Mouse (Mus musculus) MEL (cell line): ENCODE results near the gene Rpl13a. TPM values are rescaled to one million over a fixed set of nuclear protein-coding genes. Genes with fewer than 3 reads are reported as not detected.
"Not testable (repeated sequence)": the region's sequence is repeated elsewhere in the genome, so short reads cannot be mapped to it uniquely, and the experiment has no call there.

Experiments
- DNase-seq: peaks from one replicate; pipeline ENCODE4 v3.0.0; 2011; ENCODE audit warnings: low read depth, low spot score
- H3K27ac ChIP-seq: 2 replicates; pipeline ENCODE4 v1.5.1; 2012; ENCODE audit warnings: low read depth, mild to moderate bottlenecking, control low read depth, low read length, moderate library complexity; ENCODE audit not compliant: control insufficient read depth
- H3K27me3 ChIP-seq, 2 experiments: fragments of 150-350 bp in 1 of 2; sonication (generic) in 1 of 2; 2 replicates each; pipeline ENCODE4 v1.6.1; 2012; ENCODE audit warnings: low read length in 2 of 2, mild to moderate bottlenecking in 2 of 2, improper control_type of control experiment in 1 of 2, moderate library complexity in 1 of 2; ENCODE audit not compliant: insufficient read depth in 2 of 2, control insufficient read depth in 1 of 2
- H3K36me3 ChIP-seq, 2 experiments: 2 replicates each; pipeline ENCODE4 v1.6.1; 2012 to 2014; ENCODE audit warnings: low read length in 2 of 2, improper control_type of control experiment in 1 of 2, inconsistent platforms in 1 of 2, mild to moderate bottlenecking in 1 of 2; ENCODE audit not compliant: insufficient read depth in 2 of 2, control insufficient read depth in 1 of 2
- H3K4me1 ChIP-seq, 2 experiments: fragments of 150-350 bp in 1 of 2; sonication (generic) in 1 of 2; 2 replicates each; pipeline ENCODE4 v1.6.1; 2012; ENCODE audit warnings: low read length in 2 of 2, improper control_type of control experiment in 1 of 2, mild to moderate bottlenecking in 1 of 2; ENCODE audit not compliant: insufficient read depth in 2 of 2, control insufficient read depth in 1 of 2
- H3K4me3 ChIP-seq, 2 experiments: fragments of 150-350 bp in 1 of 2; sonication (generic) in 1 of 2; 2 replicates each; pipeline ENCODE4 v1.5.1; 2012; ENCODE audit warnings: low read depth in 2 of 2, low read length in 2 of 2, mild to moderate bottlenecking in 2 of 2, moderate library complexity in 2 of 2, control low read depth in 1 of 2, improper control_type of control experiment in 1 of 2; ENCODE audit not compliant: control insufficient read depth in 1 of 2, insufficient read depth in 1 of 2
- H3K79me2 ChIP-seq: 2 replicates; pipeline ENCODE4 v1.6.1; 2012; ENCODE audit warnings: mild to moderate bottlenecking, low read length, moderate library complexity; ENCODE audit not compliant: control insufficient read depth, poor library complexity, insufficient read depth
- H3K9ac ChIP-seq: 2 replicates; pipeline ENCODE4 v1.6.1; 2012; ENCODE audit warnings: low read depth, mild to moderate bottlenecking, control low read depth, low read length, moderate library complexity; ENCODE audit not compliant: control insufficient read depth, poor library complexity, severe bottlenecking
- H3K9me3 ChIP-seq: fragments of 150-350 bp; sonication (generic); replicated peaks from 2 replicates; pipeline ENCODE4 v1.6.1; 2012; ENCODE audit warnings: mild to moderate bottlenecking, low read length, improper control_type of control experiment, moderate library complexity; ENCODE audit not compliant: insufficient read depth
- CTCF ChIP-seq, 3 experiments: IDR thresholded peaks in 2 of 3; conservative IDR thresholded peaks in 1 of 3; 2 replicates each; pipeline ENCODE4 v1.5.1; 2011 to 2012; ENCODE audit warnings: low read length in 3 of 3, low read depth in 2 of 3, mild to moderate bottlenecking in 2 of 3, improper control_type of control experiment in 1 of 3, inconsistent platforms in 1 of 3, mixed read lengths in 1 of 3, moderate library complexity in 1 of 3; ENCODE audit not compliant: control insufficient read depth in 1 of 3, insufficient read depth in 1 of 3, poor library complexity in 1 of 3, severe bottlenecking in 1 of 3
- JUND ChIP-seq: IDR thresholded peaks from 2 replicates; pipeline ENCODE4 v1.6.1; 2011; ENCODE audit warnings: low read depth, mild to moderate bottlenecking, improper control_type of control experiment, low read length
- MAX ChIP-seq: IDR thresholded peaks from 2 replicates; pipeline ENCODE4 v1.6.1; 2011; ENCODE audit warnings: low read length, improper control_type of control experiment
- MYC ChIP-seq: IDR thresholded peaks from 2 replicates; pipeline ENCODE4 v1.6.1; 2011; ENCODE audit warnings: low read depth, mild to moderate bottlenecking, low read length, improper control_type of control experiment, moderate library complexity
- NRF1 ChIP-seq: IDR thresholded peaks from 2 replicates; pipeline ENCODE4 v1.6.1; 2014; ENCODE audit warnings: low read depth, mild to moderate bottlenecking, inconsistent platforms, low read length, improper control_type of control experiment, moderate library complexity; ENCODE audit not compliant: poor library complexity, insufficient read depth, severe bottlenecking
- POLR2A ChIP-seq, 2 experiments: IDR thresholded peaks; 2 replicates each; pipeline ENCODE4 v1.6.1; 2011 to 2012; ENCODE audit warnings: low read length in 2 of 2, mild to moderate bottlenecking in 2 of 2, control low read depth in 1 of 2, improper control_type of control experiment in 1 of 2, low read depth in 1 of 2, moderate library complexity in 1 of 2; ENCODE audit not compliant: control insufficient read depth in 1 of 2, insufficient read depth in 1 of 2, poor library complexity in 1 of 2
- RCOR1 ChIP-seq: IDR thresholded peaks from 2 replicates; pipeline ENCODE4 v1.6.1; 2012; ENCODE audit warnings: low read depth, mild to moderate bottlenecking, inconsistent platforms, low read length, improper control_type of control experiment
- ZC3H11A ChIP-seq: IDR thresholded peaks from 2 replicates; pipeline ENCODE4 v1.6.1; 2012; ENCODE audit warnings: low read depth, mild to moderate bottlenecking, inconsistent platforms, low read length, improper control_type of control experiment
- ZNF384 ChIP-seq: IDR thresholded peaks from 2 replicates; pipeline ENCODE4 v1.6.1; 2012; ENCODE audit warnings: low read depth, mild to moderate bottlenecking, inconsistent platforms, low read length, improper control_type of control experiment
- polyA plus RNA-seq, 2 experiments: library from polyadenylated mRNA; stranded (reverse) in 1 of 2; unstranded in 1 of 2; fragments of >175 nt in 1 of 2; fragments of >200 nt in 1 of 2; gene quantifications; 2 replicates each; pipeline versions ENCODE4 v1.2.1 to v1.2.4; 2012; ENCODE audit warnings: low replicate concordance in 2 of 2, low read depth in 1 of 2; ENCODE audit not compliant: insufficient read length in 2 of 2, insufficient read depth in 1 of 2, missing spikeins in 1 of 2
- total RNA-seq: library from RNA; depleted of rRNA; stranded (reverse); fragments of 300-350 nt; gene quantifications from 2 replicates; pipeline ENCODE4 v1.2.3, GENCODE M21; 2012

The Rpl13a gene
- total and polyA plus RNA-seq, 3 experiments, result 2,091 to 3,727 (median 3,160) TPM

DNA sequence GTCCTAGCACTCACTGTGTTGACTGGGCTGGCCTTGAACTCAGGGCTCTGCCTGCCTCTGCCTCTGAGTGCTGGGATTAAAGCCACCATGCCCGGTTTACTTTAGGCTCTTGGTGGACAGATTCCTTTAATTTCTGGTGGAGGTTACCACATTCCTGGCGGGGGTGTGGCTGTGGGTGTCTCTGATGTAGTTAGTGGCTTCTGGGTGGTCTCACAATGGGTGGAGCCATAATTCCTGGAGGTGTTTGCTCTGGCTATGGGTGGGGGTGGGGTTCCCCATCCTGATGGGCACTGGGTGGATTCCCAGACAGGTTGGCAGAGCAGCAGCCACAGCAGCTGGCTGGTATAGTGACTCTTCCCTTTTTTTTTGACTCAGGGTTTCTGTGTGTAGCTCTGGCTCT is 16.6 kb downstream of the Rpl13a start:
- H3K4me3 ChIP-seq, result no peak overlapping the region

DNA sequence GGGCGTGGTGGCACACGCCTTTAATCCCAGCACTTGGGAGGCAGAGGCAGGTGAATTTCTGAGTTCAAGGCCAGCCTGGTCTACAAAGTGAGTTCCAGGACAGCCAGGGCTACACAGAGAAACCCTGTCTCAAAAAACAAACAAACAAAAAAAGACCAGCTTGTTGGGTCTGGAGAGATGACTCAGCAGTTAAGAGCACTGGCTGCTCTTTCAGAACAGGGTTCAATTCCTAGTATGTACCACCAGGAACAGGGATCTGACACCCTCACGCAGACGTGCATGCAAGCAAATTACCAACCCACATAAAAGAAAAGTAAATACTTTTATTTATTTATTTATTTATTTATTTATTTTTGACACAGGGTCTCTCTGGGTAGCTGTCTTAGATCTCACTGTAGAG is 18.5 kb downstream of the Rpl13a start:
- not testable (repeated sequence) for H3K4me3 ChIP-seq, H3K27me3 ChIP-seq, H3K79me2 ChIP-seq, H3K27ac ChIP-seq, H3K9me3 ChIP-seq, H3K36me3 ChIP-seq, DNase-seq, H3K9ac ChIP-seq
- H3K4me1 ChIP-seq, result peaks cover 5 to 26% of the 10 kb centered on the region in 2 experiments

More for the DNA sequence above, 16.6 kb downstream of the Rpl13a start:
- no peaks in the 10 kb centered on the region for H3K79me2 ChIP-seq
- no peak for TF ChIP-seq JUND
- no peak for TF ChIP-seq CTCF (IDR thresholded peaks at IDR 0.05 in 2 of 3, conservative IDR thresholded peaks at IDR 0.05 in 1 of 3; ENCODE audit: control insufficient read depth in 1 of 3, insufficient read depth in 1 of 3, low read depth in 2 of 3, low read length in 3 of 3, poor library complexity in 1 of 3, severe bottlenecking in 1 of 3)
- TF ChIP-seq NRF1, result no peak
- no peak for TF ChIP-seq ZC3H11A
- no peak for TF ChIP-seq MYC
- TF ChIP-seq MAX, result no peak
- H3K27ac ChIP-seq, result no peak overlapping the region
- peaks cover 5 to 26% of the 10 kb centered on the region in 2 experiments for H3K4me1 ChIP-seq
- H3K36me3 ChIP-seq, result peaks cover 0 to 5% of the 10 kb centered on the region in 2 experiments; a peak in 2 of 4 replicates
- H3K9ac ChIP-seq, result no peak overlapping the region
- H3K27me3 ChIP-seq, result no peaks in the 10 kb centered on the region
- H3K9me3 ChIP-seq, result no peaks in the 10 kb centered on the region
- no peak for DNase-seq

DNA sequence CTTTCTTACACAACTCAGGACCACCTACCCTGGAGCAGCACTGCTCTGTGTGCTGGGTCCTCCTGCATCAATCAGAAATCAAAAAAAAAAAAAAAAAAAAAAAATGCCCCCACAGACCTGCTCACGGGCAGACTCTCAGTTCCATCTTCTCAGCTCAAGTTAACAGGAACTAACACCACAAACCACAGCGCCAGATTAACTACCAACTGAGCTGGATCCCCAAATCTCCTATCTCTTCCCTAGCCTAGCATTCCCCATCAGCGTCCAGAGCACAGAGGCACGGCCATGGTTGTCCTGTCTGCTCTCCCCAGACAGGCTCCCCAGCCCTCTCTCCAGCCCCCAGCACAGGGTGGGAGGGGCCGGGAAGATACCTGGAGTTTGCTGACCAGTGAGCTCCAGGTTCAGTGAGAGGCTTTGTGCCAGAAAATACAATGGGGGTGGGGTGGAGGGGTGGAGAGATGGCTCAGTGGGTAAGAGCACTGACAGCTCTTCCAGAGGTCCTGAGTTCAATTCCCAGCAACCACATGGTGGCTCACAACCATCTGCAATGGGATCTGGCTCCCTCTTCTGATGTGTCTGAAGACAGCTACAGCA is 21.4 kb downstream of the Rpl13a start:
- no peaks in the 10 kb centered on the region for H3K79me2 ChIP-seq
- H3K9ac ChIP-seq, result no peak overlapping the region
- H3K4me1 ChIP-seq, result peaks cover 2 to 15% of the 10 kb centered on the region in 2 experiments; a peak in 3 of 4 replicates
- no peak overlapping the region for H3K4me3 ChIP-seq
- TF ChIP-seq RCOR1 (peak; percentile 51; the same call in 1 of the 2 replicates), POLR2A (IDR thresholded peaks at IDR 0.05; ENCODE audit: control insufficient read depth in 1 of 2, insufficient read depth in 1 of 2, low read depth in 1 of 2, low read length in 2 of 2, poor library complexity in 1 of 2) (no peak), MYC (no peak), ZNF384 (peak; percentile 90)
- H3K27ac ChIP-seq, result no peak overlapping the region
- no peaks in the 10 kb centered on the region for H3K9me3 ChIP-seq
- peak; percentile 50 for DNase-seq
- no peaks in the 10 kb centered on the region for H3K27me3 ChIP-seq
- H3K36me3 ChIP-seq, result no peaks in the 10 kb centered on the region; a peak in 1 of 4 replicates
